Mouse (Mus musculus): ENCODE results near the gene Alkbh4.

Alkbh4 gene

GRCm38 (mm10) chr5:136179594-136179993, 43.6 kb downstream of the Alkbh4 start:
- DNase-seq (ENCODE audit: low read depth in 1 of 2, low spot score in 2 of 2) = no peak

GRCm38 (mm10) chr5:136181197-136181596, 45.3 kb downstream of the Alkbh4 start:
- no peak for DNase-seq (ENCODE audit: low read depth in 1 of 2, low spot score in 2 of 2)

GRCm38 (mm10) chr5:136182049-136182448, 46.1 kb downstream of the Alkbh4 start:
- no peak for DNase-seq (ENCODE audit: low read depth in 1 of 2, low spot score in 2 of 2)

- no peak for DNase-seq (ENCODE audit: low read depth in 1 of 2, low spot score in 2 of 2)
Measured at GRCm38 (mm10) chr5:136182830-136183229, 46.9 kb downstream of the Alkbh4 start.

GRCm38 (mm10) chr5:136183766-136184165, 47.8 kb downstream of the Alkbh4 start:
- DNase-seq (ENCODE audit: low read depth in 1 of 2, low spot score in 2 of 2) = no peak

- DNase-seq (ENCODE audit: low read depth in 1 of 2, low spot score in 2 of 2) = peak in 1 of 2 experiments; percentile 41
Measured at GRCm38 (mm10) chr5:136186723-136187122, 50.8 kb downstream of the Alkbh4 start.

Data from monocyte, adult 2 months (primary cell).